Mouse (Mus musculus) fibroblast of lung, adult 2 months (primary cell): ENCODE data around the gene Hist1h2af.

ENCODE experiments used
- DNase-seq: peaks from one replicate; pipeline ENCODE4 v3.0.0-alpha.2; 2011; ENCODE audit warnings: low read depth

Gene Hist1h2af

DNA sequence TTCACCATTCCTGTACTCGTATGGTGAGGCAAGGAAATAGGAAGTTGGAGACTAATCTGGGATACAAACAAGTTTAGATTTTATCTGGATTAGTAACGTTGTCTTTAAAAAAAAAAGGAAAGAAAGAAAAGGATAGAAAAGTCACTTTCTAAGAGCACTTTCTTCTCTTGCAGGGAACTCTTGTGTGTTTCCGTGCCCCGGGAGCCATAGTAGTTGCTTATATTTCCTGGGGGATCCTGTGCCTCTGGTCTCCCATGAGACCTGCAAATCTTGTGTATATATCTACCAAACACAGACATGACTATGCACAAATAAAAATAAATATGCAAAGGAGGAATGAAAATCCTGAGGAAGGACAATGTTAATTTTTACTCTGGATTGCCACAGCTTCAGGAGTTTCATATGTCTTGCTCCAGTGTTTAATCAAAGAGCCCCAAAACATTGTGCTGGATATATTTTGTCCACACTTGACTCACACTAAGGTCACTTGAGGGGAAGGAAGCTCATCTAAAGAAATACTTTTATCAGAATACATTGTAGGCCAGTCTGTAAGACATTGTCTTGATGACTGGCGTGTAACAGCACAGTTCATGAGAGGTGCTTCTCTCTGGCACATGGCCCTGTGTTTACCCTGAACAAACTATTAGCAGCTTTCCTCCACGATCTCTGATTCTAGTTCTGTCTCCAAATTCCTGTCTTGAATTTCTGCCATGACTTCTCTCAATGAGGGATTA is 43.4 kb downstream of the Hist1h2af start:
- no peak for DNase-seq

DNA sequence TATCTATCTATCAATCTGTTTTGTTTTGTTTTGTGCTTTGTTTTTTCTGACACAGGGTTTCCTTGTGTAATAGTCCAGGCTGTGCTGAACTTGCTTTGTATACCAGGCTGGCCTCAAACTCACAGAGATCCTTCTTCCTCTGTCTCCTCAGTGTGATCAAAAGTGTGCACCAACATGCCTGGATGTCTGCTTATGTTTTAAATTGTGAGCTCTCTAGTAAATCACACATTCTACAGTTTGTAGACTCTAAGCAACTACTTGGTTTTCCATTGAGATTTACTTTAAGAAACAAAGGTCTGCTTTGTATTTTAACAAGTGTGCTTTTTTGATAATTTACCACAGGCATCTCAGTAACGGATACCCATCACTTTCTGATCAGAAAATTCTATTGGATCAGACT is 44.1 kb downstream of the Hist1h2af start:
- no peak for DNase-seq

DNA sequence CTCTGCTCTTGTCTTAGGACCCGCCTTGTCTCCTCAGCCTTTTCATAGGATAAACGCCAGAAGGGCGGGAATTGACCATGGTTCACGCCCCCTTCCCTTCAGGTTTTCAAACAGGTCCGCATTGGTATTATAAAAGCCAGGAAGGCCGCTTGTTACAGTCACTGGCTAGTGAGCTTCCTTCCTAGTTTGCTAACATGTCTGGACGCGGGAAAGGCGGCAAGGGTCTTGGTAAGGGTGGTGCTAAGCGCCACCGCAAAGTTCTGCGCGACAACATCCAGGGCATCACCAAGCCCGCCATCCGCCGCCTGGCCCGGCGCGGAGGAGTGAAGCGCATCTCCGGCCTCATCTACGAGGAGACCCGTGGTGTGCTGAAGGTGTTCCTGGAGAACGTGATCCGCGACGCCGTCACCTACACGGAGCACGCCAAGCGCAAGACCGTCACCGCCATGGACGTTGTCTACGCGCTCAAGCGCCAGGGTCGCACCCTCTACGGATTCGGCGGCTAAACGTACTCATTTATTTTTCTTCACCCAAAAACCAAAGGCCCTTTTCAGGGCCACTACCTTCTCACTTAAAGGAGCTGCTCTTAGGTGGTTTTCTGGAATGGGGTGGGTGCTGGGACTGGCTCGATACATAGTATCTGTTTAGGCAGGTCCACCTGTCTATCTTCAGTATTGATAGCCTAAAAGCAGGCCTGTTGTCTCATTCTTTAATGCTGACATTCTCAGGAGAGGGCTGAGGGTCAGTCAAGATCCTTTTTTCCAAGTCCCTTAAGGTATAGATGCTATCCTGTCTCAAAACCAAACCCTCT is 47.9 kb downstream of the Hist1h2af start, which contains the start of gene Hist1h4d:
TSS of gene Hist1h4d (plus strand) at position 191 of the 811 bp plus-strand sequence.
- DNase-seq = peak; percentile 96

DNA sequence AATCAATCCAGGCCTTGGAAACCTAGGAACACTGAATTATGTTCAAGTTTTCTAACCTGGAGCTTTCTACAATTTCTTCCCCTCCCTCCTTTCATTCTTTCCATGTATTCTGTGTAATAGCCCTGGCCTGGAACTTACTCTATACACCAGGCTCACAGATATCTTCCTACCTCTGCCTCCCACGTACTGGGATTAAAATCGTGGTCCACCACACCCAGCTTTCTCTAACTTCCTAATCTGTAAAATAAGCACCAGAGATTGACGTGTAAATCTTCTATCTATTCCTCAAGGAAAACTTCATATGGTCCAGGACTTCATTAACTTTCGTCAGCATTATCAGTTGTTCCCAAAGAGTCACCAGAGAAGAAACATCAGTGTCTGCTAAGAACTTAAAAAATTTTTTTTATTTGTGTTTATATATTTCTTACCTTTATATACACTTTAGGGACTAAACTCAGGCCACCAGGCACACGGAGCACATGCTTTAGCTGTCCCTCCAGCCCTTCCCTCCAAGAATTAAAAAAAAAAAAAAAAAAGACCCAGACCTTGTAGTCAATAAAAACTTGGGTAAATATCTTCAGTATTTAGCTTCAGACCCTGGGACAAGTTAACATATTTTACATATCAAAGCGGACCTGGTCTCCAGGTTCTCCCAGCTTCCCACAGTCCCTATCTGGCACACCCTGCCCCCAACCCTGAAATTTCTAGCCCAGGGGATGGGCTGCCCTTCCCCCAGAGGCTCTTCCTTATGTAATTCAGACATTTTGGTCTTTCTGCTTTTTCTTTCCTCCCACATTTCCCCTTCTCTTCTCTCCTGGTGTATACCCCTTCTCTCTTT is 48.7 kb downstream of the Hist1h2af start:
- no peak for DNase-seq

DNA sequence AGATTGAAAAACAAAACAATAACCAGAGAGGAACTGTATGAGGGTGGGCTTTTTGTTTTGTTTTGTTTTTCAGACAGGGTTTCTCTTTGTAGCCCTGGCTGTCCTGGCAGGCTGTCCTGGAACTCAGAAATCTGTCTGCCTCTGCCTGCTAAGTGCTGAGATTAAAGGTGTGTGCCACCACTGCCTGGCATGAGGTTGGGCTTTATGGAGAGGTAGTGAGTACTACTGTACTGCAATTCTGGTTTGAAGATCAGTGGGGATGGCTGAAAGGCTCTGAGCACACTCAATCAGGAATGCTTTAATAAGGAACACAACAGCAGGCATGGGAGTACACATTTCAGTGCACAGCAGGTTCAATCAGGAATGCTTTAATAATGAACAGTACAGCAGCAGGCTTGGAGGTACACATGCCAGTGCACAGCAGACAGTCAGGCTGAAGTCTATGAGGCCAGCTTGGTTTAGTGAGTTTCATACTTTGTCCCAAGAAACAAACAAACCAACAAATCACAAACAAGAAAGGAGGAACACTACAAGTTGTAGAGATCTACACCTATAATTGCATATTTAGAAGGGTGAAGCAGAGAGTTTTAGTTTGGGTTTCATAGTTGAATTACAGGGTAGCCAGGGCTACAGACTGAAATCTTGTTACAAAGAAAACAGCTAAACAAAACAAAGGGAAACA is 49.8 kb downstream of the Hist1h2af start:
- DNase-seq = no peak
